Mouse (Mus musculus) olfactory bulb, adult 2 months (tissue): ENCODE results near the gene Tubgcp4. TPM values are rescaled to one million over a fixed set of nuclear protein-coding genes. Genes with fewer than 3 reads are reported as not detected.

ENCODE experiments used
- H3K27ac ChIP-seq: fragments of 200-500 bp; 2 replicates; pipeline ENCODE4 v1.5.1; 2012; ENCODE audit warnings: low read depth, low read length; ENCODE audit not compliant: insufficient read depth
- H3K4me1 ChIP-seq: fragments of 200-500 bp; 2 replicates; pipeline ENCODE4 v1.6.1; 2012; ENCODE audit warnings: low read length; ENCODE audit not compliant: control insufficient read depth, insufficient read depth
- H3K4me3 ChIP-seq: fragments of 200-500 bp; 2 replicates; pipeline ENCODE4 v1.5.1; 2012; ENCODE audit warnings: mild to moderate bottlenecking, low read depth, low read length, moderate library complexity; ENCODE audit not compliant: insufficient read depth
- CTCF ChIP-seq: fragments of 200-500 bp; IDR thresholded peaks from 2 replicates; pipeline ENCODE4 v1.5.1; 2012; ENCODE audit warnings: low read depth, mild to moderate bottlenecking, low read length, moderate library complexity; ENCODE audit not compliant: insufficient read depth
- POLR2A ChIP-seq: fragments of 200-500 bp; IDR thresholded peaks from 2 replicates; pipeline ENCODE4 v1.6.1; 2012; ENCODE audit warnings: mild to moderate bottlenecking, low read depth, low read length, moderate library complexity; ENCODE audit not compliant: insufficient read depth
- WGBS: fragments of 180-500 bp; shearing (Covaris S2); methylation state at CpG from one replicate; pipeline ENCODE4 v1.1.7; 2018; 5-methylcytosine and 5-hydroxymethylcytosine counted together
- polyA plus RNA-seq: library from polyadenylated mRNA; stranded (reverse); fragments of >200 nt; gene quantifications from 2 replicates; pipeline ENCODE4 v1.2.4, GENCODE M21; 2012; ENCODE audit warnings: low replicate concordance; ENCODE audit not compliant: missing spikeins, insufficient read depth, insufficient read length

Gene Tubgcp4
- polyA plus RNA-seq, 1 experiment, result not detected

DNA sequence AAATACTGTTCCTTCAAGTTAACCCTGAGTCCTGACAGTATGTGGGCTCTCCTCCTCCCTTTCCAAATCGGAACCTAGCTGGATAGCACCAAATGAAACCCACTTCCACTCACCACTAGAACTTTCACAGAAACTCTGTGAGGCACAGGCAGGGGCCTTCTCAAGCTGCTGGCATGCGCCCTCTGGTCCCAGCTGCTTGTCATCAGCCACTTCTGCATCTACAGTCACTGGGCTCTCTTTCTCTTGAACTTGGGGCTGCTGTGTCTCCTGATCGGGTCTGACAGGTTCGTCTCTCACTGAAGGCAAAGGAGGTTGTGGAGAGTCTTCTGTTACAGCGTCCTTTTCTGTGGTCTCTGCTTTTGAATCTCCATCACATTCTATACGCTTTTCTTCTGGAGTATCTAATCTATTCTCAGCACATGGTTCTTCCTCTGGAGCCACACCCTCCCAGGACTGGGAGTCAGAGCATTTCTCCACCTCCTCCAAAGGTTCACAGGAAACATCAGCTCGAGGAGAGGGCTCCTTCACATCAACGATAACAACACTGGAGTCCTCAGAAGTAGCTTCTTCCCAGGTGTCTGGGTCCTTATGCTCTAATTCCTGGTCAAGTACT, 65.1 kb downstream of the Tubgcp4 start:
- Histone ChIP-seq H3K4me1 (peaks cover 3% of the 10 kb centered on the region; the same call in 1 of the 2 replicates), H3K27ac (no peak overlapping the region), H3K4me3 (no peak overlapping the region)
- WGBS, result 84% methylated on average over 8 of the region's 8 CpGs
- no peak for TF ChIP-seq CTCF
- TF ChIP-seq POLR2A, result no peak

- TF ChIP-seq CTCF (no peak), POLR2A (no peak)
- WGBS, result 49% methylated on average over 4 of the region's 4 CpGs
- no peak overlapping the region for H3K27ac ChIP-seq
- no peak overlapping the region for H3K4me3 ChIP-seq
- H3K4me1 ChIP-seq, result peaks cover 3% of the 10 kb centered on the region; the same call in 1 of the 2 replicates
Observed at GRCm38 (mm10) chr2:121239426-121239825, 69.0 kb downstream of the Tubgcp4 start.

- TF ChIP-seq CTCF (no peak), POLR2A (no peak)
- Histone ChIP-seq H3K27ac (no peak overlapping the region), H3K4me3 (no peak overlapping the region), H3K4me1 (no peaks in the 10 kb centered on the region)
- 73% methylated on average over 5 of the region's 5 CpGs for WGBS
Observed at GRCm38 (mm10) chr2:121244099-121244498, 73.6 kb downstream of the Tubgcp4 start.

Other genes starting within 250 kb of the Tubgcp4 start
- not detected in 2 replicates for gene Ubr1, start 199.9 kb upstream of the Tubgcp4 start, polyA plus RNA-seq
- not detected in 2 replicates for gene Tmem62, start 193.6 kb upstream of the Tubgcp4 start, polyA plus RNA-seq
- gene Ccndbp1, start 162.3 kb upstream of the Tubgcp4 start, polyA plus RNA-seq, result not detected in 2 replicates
- gene Epb42, start 133.6 kb upstream of the Tubgcp4 start, polyA plus RNA-seq, result not detected in 2 replicates
- gene Tgm5, start 84.8 kb upstream of the Tubgcp4 start, polyA plus RNA-seq, result not detected in 2 replicates
- gene Tgm7, start 60.9 kb upstream of the Tubgcp4 start, polyA plus RNA-seq, result not detected in 2 replicates
- not detected in 2 replicates for gene Adal, start 30.2 kb upstream of the Tubgcp4 start, polyA plus RNA-seq
- gene Lcmt2, start 30.0 kb upstream of the Tubgcp4 start, polyA plus RNA-seq, result not detected in 2 replicates
- not detected in 2 replicates for gene Zscan29, start 471 bp downstream of the Tubgcp4 start, polyA plus RNA-seq
- 272 TPM in 1 of 2 replicates, not detected in the other for gene Trp53bp1, start 100.8 kb downstream of the Tubgcp4 start, polyA plus RNA-seq
- 93.5 and 210 TPM in 2 replicates for gene Map1a, start 118.9 kb downstream of the Tubgcp4 start, polyA plus RNA-seq
- 355 TPM in 1 of 2 replicates, not detected in the other for gene Ppip5k1, start 184.7 kb downstream of the Tubgcp4 start, polyA plus RNA-seq
- gene Ckmt1, start 187.1 kb downstream of the Tubgcp4 start, polyA plus RNA-seq, result not detected in 2 replicates
- gene Strc, start 216.5 kb downstream of the Tubgcp4 start, polyA plus RNA-seq, result not detected in 2 replicates
- gene Pdia3, start 243.1 kb downstream of the Tubgcp4 start, polyA plus RNA-seq, result 166 and 331 TPM in 2 replicates
- gene Catsper2, start 243.1 kb downstream of the Tubgcp4 start, polyA plus RNA-seq, result not detected in 2 replicates